ENCODE assay signal across 8 mouse cellular contexts in the genomic region with DNA sequence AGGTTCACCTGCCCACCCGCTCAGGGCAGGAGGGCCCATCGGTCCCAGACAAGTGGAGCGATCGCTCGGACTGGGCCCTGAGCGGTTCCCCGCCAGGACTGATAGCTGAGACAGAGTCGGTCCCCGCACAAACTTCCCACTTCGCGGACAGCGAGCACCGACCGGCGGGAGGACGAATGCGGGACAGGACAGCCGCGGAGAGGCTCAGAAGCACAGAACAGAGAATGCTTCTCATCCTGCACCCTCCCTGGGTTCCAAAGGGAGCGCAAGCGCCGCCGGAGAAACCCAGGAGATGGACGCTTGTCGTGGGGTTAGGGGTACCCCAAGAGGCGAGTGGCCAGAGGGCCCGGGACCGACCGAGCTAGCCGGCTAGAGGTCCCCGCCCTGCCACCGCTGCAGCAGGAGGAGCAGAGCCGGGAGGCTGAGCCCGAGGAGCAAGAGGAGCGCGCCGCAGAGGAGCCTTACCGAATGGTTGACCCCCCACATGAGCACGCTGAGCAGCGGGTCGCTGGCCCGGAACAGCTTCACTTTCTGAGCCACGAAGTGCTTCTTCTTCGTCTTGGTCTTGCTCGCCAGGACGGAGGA. TPM values are rescaled to one million over a fixed set of nuclear protein-coding genes. Genes with fewer than 3 reads are reported as not detected.
DNase-seq lines count a peak whose midpoint lies in the region; ATAC-seq lines count a peak whose summit lies in the region.

No protein-coding gene starts in this region.

- peak overlapping the region; percentile 74 for H3K9ac ChIP-seq in embryonic facial prominence, embryonic 11.5 days (replicated peaks; ENCODE audit: low read length)
- peak overlapping the region; percentile 87 for H3K9ac ChIP-seq in kidney, embryonic 16.5 days (replicated peaks; ENCODE audit: low read length)
- peak overlapping the region; percentile 97 for H3K9ac ChIP-seq in liver, embryonic 16.5 days (ENCODE audit: low read depth, low read length)
- peak overlapping the region; percentile 77 for H3K9ac ChIP-seq in neural tube, embryonic 14.5 days (replicated peaks; ENCODE audit: low read depth, low read length)

- DNase-seq in 416B (ENCODE audit: low read depth) (peak; percentile 51), MN1 (ENCODE audit: low spot score) (peak; percentile 44)
- DNase-seq in embryonic facial prominence, embryonic 11.5 days (ENCODE audit: low spot score): peak; percentile 54
- peak; percentile 32 to 41 for DNase-seq in heart, adult 9 months (ENCODE audit: low spot score in 2 of 2)
- DNase-seq in urinary bladder, postnatal 10 days (ENCODE audit: low spot score): peak; percentile 12

- H3K27me3 ChIP-seq in embryonic facial prominence, embryonic 11.5 days (ENCODE audit: control insufficient read depth, insufficient read depth, low read length): no peaks in the 10 kb centered on the region
- no peaks in the 10 kb centered on the region for H3K27me3 ChIP-seq in kidney, embryonic 16.5 days (ENCODE audit: insufficient read depth, low read length)
- H3K27me3 ChIP-seq in liver, embryonic 16.5 days (ENCODE audit: control insufficient read depth, insufficient read depth, low read depth, low read length): no peaks in the 10 kb centered on the region; the same call in 1 of the 2 replicates
- H3K27me3 ChIP-seq in neural tube, embryonic 14.5 days (ENCODE audit: control insufficient read depth, insufficient read depth, low read length): no peaks in the 10 kb centered on the region

- H3K36me3 ChIP-seq in embryonic facial prominence, embryonic 11.5 days (replicated peaks; ENCODE audit: control insufficient read depth, insufficient read depth, low read depth, low read length): no peaks in the 10 kb centered on the region
- no peaks in the 10 kb centered on the region for H3K36me3 ChIP-seq in kidney, embryonic 16.5 days (ENCODE audit: insufficient read depth, low read length)
- no peaks in the 10 kb centered on the region for H3K36me3 ChIP-seq in liver, embryonic 16.5 days (ENCODE audit: control insufficient read depth, insufficient read depth)
- no peaks in the 10 kb centered on the region for H3K36me3 ChIP-seq in neural tube, embryonic 14.5 days (ENCODE audit: control insufficient read depth, insufficient read depth, low read length)

- peak; percentile 73 for ATAC-seq in embryonic facial prominence, embryonic 11.5 days (replicated peaks; ENCODE audit: insufficient number of reproducible peaks, low FRiP score, low TSS enrichment, low read depth)
- ATAC-seq in kidney, embryonic 16.5 days (ENCODE audit: low FRiP score, low TSS enrichment): peak; percentile 82
- ATAC-seq in liver, embryonic 16.5 days (ENCODE audit: low read depth): peak; percentile 59
- ATAC-seq in neural tube, embryonic 14.5 days (ENCODE audit: low read depth): peak; percentile 79

- no peaks in the 10 kb centered on the region for H3K9me3 ChIP-seq in embryonic facial prominence, embryonic 11.5 days (replicated peaks; ENCODE audit: control insufficient read depth, low read length)
- no peaks in the 10 kb centered on the region for H3K9me3 ChIP-seq in kidney, embryonic 16.5 days (ENCODE audit: low read length)
- no peaks in the 10 kb centered on the region for H3K9me3 ChIP-seq in liver, embryonic 16.5 days (replicated peaks; ENCODE audit: control insufficient read depth, low read length)
- no peaks in the 10 kb centered on the region for H3K9me3 ChIP-seq in neural tube, embryonic 14.5 days (ENCODE audit: control insufficient read depth, low read length)

- peak overlapping the region; percentile 85 for H3K4me2 ChIP-seq in embryonic facial prominence, embryonic 11.5 days (ENCODE audit: low read depth, low read length)
- peak overlapping the region; percentile 95 for H3K4me2 ChIP-seq in kidney, embryonic 16.5 days (replicated peaks; ENCODE audit: low read depth, low read length)
- peak overlapping the region; percentile 85 for H3K4me2 ChIP-seq in liver, embryonic 16.5 days (ENCODE audit: low read depth, low read length)
- peak overlapping the region; percentile 98 for H3K4me2 ChIP-seq in neural tube, embryonic 14.5 days (ENCODE audit: low read depth, low read length)

- H3K4me3 ChIP-seq in embryonic facial prominence, embryonic 11.5 days (ENCODE audit: low read depth, low read length): peak overlapping the region; percentile 63
- peak overlapping the region; percentile 90 for H3K4me3 ChIP-seq in kidney, embryonic 16.5 days (ENCODE audit: low read length)
- peak overlapping the region; percentile 81 for H3K4me3 ChIP-seq in liver, embryonic 16.5 days (ENCODE audit: low read depth, low read length)
- peak overlapping the region; percentile 84 for H3K4me3 ChIP-seq in neural tube, embryonic 14.5 days (ENCODE audit: low read depth, low read length)

- no peaks in the 10 kb centered on the region for H3K4me1 ChIP-seq in embryonic facial prominence, embryonic 11.5 days (ENCODE audit: control insufficient read depth, insufficient read depth, low read length)
- peaks cover 18% of the 10 kb centered on the region for H3K4me1 ChIP-seq in kidney, embryonic 16.5 days (ENCODE audit: insufficient read depth, low read length)
- H3K4me1 ChIP-seq in liver, embryonic 16.5 days (ENCODE audit: control insufficient read depth, low read depth, low read length): peaks cover 40% of the 10 kb centered on the region
- peaks cover 10% of the 10 kb centered on the region; the same call in 1 of the 2 replicates for H3K4me1 ChIP-seq in neural tube, embryonic 14.5 days (ENCODE audit: control insufficient read depth, insufficient read depth, low read length)

- WGBS in embryonic facial prominence, embryonic 11.5 days: under 1% methylated on average over 45 of the region's 46 CpGs
- WGBS in kidney, embryonic 16.5 days: under 1% methylated on average over 46 of the region's 46 CpGs
- under 1% methylated on average over 46 of the region's 46 CpGs for WGBS in liver, embryonic 16.5 days (ENCODE audit: insufficient replicate concordance)
- 0% methylated on average over 40 of the region's 46 CpGs for WGBS in neural tube, embryonic 14.5 days

- H3K27ac ChIP-seq in embryonic facial prominence, embryonic 11.5 days (replicated peaks; ENCODE audit: low read depth, low read length): peak overlapping the region; percentile 80
- H3K27ac ChIP-seq in kidney, embryonic 16.5 days (ENCODE audit: low read length): peak overlapping the region; percentile 94
- peak overlapping the region; percentile 99 for H3K27ac ChIP-seq in liver, embryonic 16.5 days (ENCODE audit: low read length)
- H3K27ac ChIP-seq in neural tube, embryonic 14.5 days (ENCODE audit: low read depth, low read length): peak overlapping the region; percentile 83

RNA-seq across cellular contexts. Expression of gene Pip4k2a, which starts 0.4 kb away (rescaled TPM):
- polyA plus RNA-seq in embryonic facial prominence, embryonic 11.5 days (2014; fragmentation: Nextera tagmentation; extraction: Ambion mirVana): 9.5 and 9.7 TPM in 2 replicates
- polyA plus RNA-seq in kidney, embryonic 16.5 days (2015; fragmentation: Nextera tagmentation; extraction: Ambion mirVana): 13.0 TPM in 2 replicates
- 13.5 and 14.6 TPM in 2 replicates for polyA plus RNA-seq in liver, embryonic 16.5 days (2015; fragmentation: Nextera tagmentation; extraction: Ambion mirVana)
- 12.5 and 14.3 TPM in 2 replicates for polyA plus RNA-seq in neural tube, embryonic 14.5 days (2014; fragmentation: Nextera tagmentation; extraction: Ambion mirVana)

RNA-seq across cellular contexts. Expression of gene 4930426L09Rik, which starts 0.7 kb away (rescaled TPM):
- polyA plus RNA-seq in embryonic facial prominence, embryonic 11.5 days (2014; fragmentation: Nextera tagmentation; extraction: Ambion mirVana): 0.24 and 0.32 TPM in 2 replicates
- 0.17 and 0.42 TPM in 2 replicates for polyA plus RNA-seq in kidney, embryonic 16.5 days (2015; fragmentation: Nextera tagmentation; extraction: Ambion mirVana)
- 0.12 and 0.15 TPM in 2 replicates for polyA plus RNA-seq in liver, embryonic 16.5 days (2015; fragmentation: Nextera tagmentation; extraction: Ambion mirVana)
- 0.24 and 0.55 TPM in 2 replicates for polyA plus RNA-seq in neural tube, embryonic 14.5 days (2014; fragmentation: Nextera tagmentation; extraction: Ambion mirVana)

Comparison
In these comparisons a context has a peak if more than half of its experiments do, and no peak if none do; other contexts are left out.
1. Peak in every context shown above with its lines: DNase-seq, ATAC-seq, H3K4me3 ChIP-seq and H3K27ac ChIP-seq.